In genomic region chr14:48664001-48664810, GRCm38 (mm10) we compare ENCODE assay signal across 10 mouse cellular contexts. TPM values are rescaled to one million over a fixed set of nuclear protein-coding genes. Genes with fewer than 3 reads are reported as not detected.
DNase-seq lines count a peak whose midpoint lies in the region; ATAC-seq and TF ChIP-seq lines count a peak whose summit lies in the region.
"Had no signal": no experiment of that assay in that cellular context is flagged by ENCODE, and none has a peak within 500 bp of the region (broad histone marks: within the 10 kb centered on the region; RNA-seq: fewer than 3 reads in every experiment).

No protein-coding gene starts in this region.

- peaks cover 66% of the 10 kb centered on the region for H3K27me3 ChIP-seq in lung, postnatal 0 days (replicated peaks; ENCODE audit: insufficient read depth, low read length)
- peaks cover 62% of the 10 kb centered on the region for H3K27me3 ChIP-seq in embryonic facial prominence, embryonic 12.5 days
- peaks cover 100% of the 10 kb centered on the region for H3K27me3 ChIP-seq in hindbrain, embryonic 10.5 days (ENCODE audit: insufficient read depth, poor library complexity, severe bottlenecking)
- H3K27me3 ChIP-seq in midbrain, embryonic 16.5 days (ENCODE audit: control insufficient read depth, insufficient read depth, low read depth, low read length), result peaks cover 10% of the 10 kb centered on the region

- no peaks in the 10 kb centered on the region for H3K4me1 ChIP-seq in lung, postnatal 0 days (ENCODE audit: insufficient read depth, low read depth, low read length)
- no peaks in the 10 kb centered on the region for H3K4me1 ChIP-seq in embryonic facial prominence, embryonic 12.5 days
- H3K4me1 ChIP-seq in hindbrain, embryonic 10.5 days (replicated peaks), result peaks cover 34% of the 10 kb centered on the region
- H3K4me1 ChIP-seq in midbrain, embryonic 16.5 days (ENCODE audit: control insufficient read depth, insufficient read depth, low read length), result peaks cover 4% of the 10 kb centered on the region; the same call in 1 of the 2 replicates

- peak overlapping the region; percentile 22; the same call in 1 of the 2 replicates for H3K4me2 ChIP-seq in lung, postnatal 0 days (replicated peaks; ENCODE audit: low read depth, low read length)
- H3K4me2 ChIP-seq in embryonic facial prominence, embryonic 12.5 days (replicated peaks), result peak overlapping the region; percentile 19; the same call in 1 of the 2 replicates
- H3K4me2 ChIP-seq in midbrain, embryonic 16.5 days (ENCODE audit: low read length), result peak overlapping the region; percentile 51

- 2% methylated on average over 14 of the region's 14 CpGs for WGBS in lung, postnatal 0 days
- WGBS in embryonic facial prominence, embryonic 12.5 days, result 2% methylated on average over 14 of the region's 14 CpGs
- 2% methylated on average over 14 of the region's 14 CpGs for WGBS in hindbrain, embryonic 10.5 days
- 12% methylated on average over 14 of the region's 14 CpGs for WGBS in midbrain, embryonic 16.5 days

- H3K27ac ChIP-seq in lung, postnatal 0 days (ENCODE audit: low read length), result no peak overlapping the region
- no peak overlapping the region for H3K27ac ChIP-seq in embryonic facial prominence, embryonic 12.5 days
- H3K27ac ChIP-seq in hindbrain, embryonic 10.5 days, result peak overlapping the region; percentile 84
- peak overlapping the region; percentile 87 for H3K27ac ChIP-seq in midbrain, embryonic 16.5 days (ENCODE audit: low read length)

- no peak for TF ChIP-seq CTCF in lung, postnatal 0 days (IDR thresholded peaks at IDR 0.05)

- ATAC-seq in lung, postnatal 0 days, result no peak
- ATAC-seq in embryonic facial prominence, embryonic 12.5 days (ENCODE audit: insufficient number of reproducible peaks, insufficient read depth, low FRiP score, low TSS enrichment), result no peak
- ATAC-seq in midbrain, embryonic 16.5 days, result no peak

- H3K9ac ChIP-seq in lung, postnatal 0 days (replicated peaks; ENCODE audit: low read depth), result no peak overlapping the region
- H3K9ac ChIP-seq in embryonic facial prominence, embryonic 12.5 days, result no peak overlapping the region
- H3K9ac ChIP-seq in midbrain, embryonic 16.5 days (ENCODE audit: low read depth, low read length), result peak overlapping the region; percentile 74

- no peaks in the 10 kb centered on the region for H3K9me3 ChIP-seq in lung, postnatal 0 days (ENCODE audit: low read length)
- no peaks in the 10 kb centered on the region for H3K9me3 ChIP-seq in embryonic facial prominence, embryonic 12.5 days
- H3K9me3 ChIP-seq in hindbrain, embryonic 10.5 days, result no peaks in the 10 kb centered on the region
- no peaks in the 10 kb centered on the region for H3K9me3 ChIP-seq in midbrain, embryonic 16.5 days (replicated peaks; ENCODE audit: control insufficient read depth, low read length, poor library complexity, severe bottlenecking)

- DNase-seq in lung, postnatal 0 days (ENCODE audit: low spot score), result no peak
- DNase-seq in lung, adult 18-20 months, result no peak
- no peak for DNase-seq in hindbrain, embryonic 10.5 days (ENCODE audit: low spot score)
- no peak for DNase-seq in adrenal gland, postnatal 36 days
- no peak for DNase-seq in layer of hippocampus, adult 8-10 months (ENCODE audit: low spot score in 2 of 2)
- DNase-seq: gastrocnemius, postnatal 10 days had no signal

- TF ChIP-seq EP300 in lung, postnatal 0 days (IDR thresholded peaks at IDR 0.05), result no peak

- no peaks in the 10 kb centered on the region for H3K36me3 ChIP-seq in lung, postnatal 0 days (ENCODE audit: insufficient read depth, low read length)
- H3K36me3 ChIP-seq in embryonic facial prominence, embryonic 12.5 days, result no peaks in the 10 kb centered on the region
- no peaks in the 10 kb centered on the region for H3K36me3 ChIP-seq in hindbrain, embryonic 10.5 days
- H3K36me3 ChIP-seq in midbrain, embryonic 16.5 days (ENCODE audit: control insufficient read depth, insufficient read depth, low read length), result no peaks in the 10 kb centered on the region

- H3K4me3 ChIP-seq in lung, postnatal 0 days (ENCODE audit: low read depth, low read length), result no peak overlapping the region
- peak overlapping the region; percentile 23; the same call in 1 of the 2 replicates for H3K4me3 ChIP-seq in embryonic facial prominence, embryonic 12.5 days
- H3K4me3 ChIP-seq in hindbrain, embryonic 10.5 days, result peak overlapping the region; percentile 51
- H3K4me3 ChIP-seq in midbrain, embryonic 16.5 days (ENCODE audit: low read depth, low read length), result peak overlapping the region; percentile 49

RNA-seq across cellular contexts. Expression of gene Otx2, which starts 9.4 kb away (rescaled TPM):
- polyA plus RNA-seq in lung, postnatal 0 days (2015; fragmentation: Nextera tagmentation; extraction: Ambion mirVana), result not detected in 2 replicates
- 7.7 and 10.4 TPM in 2 replicates for polyA plus RNA-seq in embryonic facial prominence, embryonic 12.5 days (2016; fragmentation: Nextera tagmentation; extraction: Ambion mirVana)
- 15.4 and 19.3 TPM in 2 replicates for polyA plus RNA-seq in hindbrain, embryonic 10.5 days (2016; fragmentation: Nextera tagmentation; extraction: Ambion mirVana)
- polyA plus RNA-seq in midbrain, embryonic 16.5 days (2015; fragmentation: Nextera tagmentation; extraction: Ambion mirVana), result 69.3 and 79.5 TPM in 2 replicates
- total RNA-seq in adrenal gland, postnatal 36 days (2021), result not detected
- total RNA-seq in layer of hippocampus, adult 8-10 months (2022), result 1 to 10 TPM in 3 of 4 experiments, under 1 TPM in 1; 0.63 to 1.6 (median 1.2) TPM
- total RNA-seq: adrenal gland, postnatal 4 days; gastrocnemius, postnatal 10 days had no signal
- polyA plus RNA-seq: large intestine, adult 2 months had no signal

Comparison
In these comparisons a context has a peak if more than half of its experiments do, and no peak if none do; other contexts are left out.
1. H3K27ac ChIP-seq: peak in hindbrain, embryonic 10.5 days (single experiment) and midbrain, embryonic 16.5 days (single experiment); none in lung, postnatal 0 days (single experiment) and embryonic facial prominence, embryonic 12.5 days (single experiment).
2. Peak in every context shown above with its lines, with median percentiles within 50 percentile points of each other: H3K4me2 ChIP-seq.